ENCODE assay signal across 10 mouse cellular contexts in genomic region chr13:23515826-23516620, GRCm38 (mm10). TPM values are rescaled to one million over a fixed set of nuclear protein-coding genes. Genes with fewer than 3 reads are reported as not detected.
DNase-seq lines count a peak whose midpoint lies in the region; ATAC-seq and TF ChIP-seq lines count a peak whose summit lies in the region.
"Had no signal": no experiment of that assay in that cellular context is flagged by ENCODE, and none has a peak within 500 bp of the region (broad histone marks: within the 10 kb centered on the region; RNA-seq: fewer than 3 reads in every experiment).

No protein-coding gene starts in this region.

- H3K9ac ChIP-seq in limb, embryonic 11.5 days (ENCODE audit: low read length): no peak overlapping the region
- 0 out of 2 replicates have a peak overlapping the region, but pooled peaks have one; percentile 16 for H3K9ac ChIP-seq in neural tube, embryonic 14.5 days (replicated peaks; ENCODE audit: low read depth, low read length)

- no peaks in the 10 kb centered on the region for H3K9me3 ChIP-seq in limb, embryonic 11.5 days (ENCODE audit: control insufficient read depth, low read length)
- H3K9me3 ChIP-seq in neural tube, embryonic 14.5 days (ENCODE audit: control insufficient read depth, low read length): no peaks in the 10 kb centered on the region

- no peak for TF ChIP-seq CTCF in left cerebral cortex, adult 2 months (IDR thresholded peaks at IDR 0.05)
- no peak for TF ChIP-seq CTCF in embryonic fibroblast, embryonic 13.5 days (IDR thresholded peaks at IDR 0.05; ENCODE audit: borderline replicate concordance, insufficient read depth, low read length)

- H3K4me3 ChIP-seq in left cerebral cortex, adult 2 months: peak overlapping the region; percentile 64
- H3K4me3 ChIP-seq in embryonic fibroblast, embryonic 13.5 days (ENCODE audit: insufficient read depth, low read length): peak overlapping the region; percentile 39
- peak overlapping the region; percentile 25; the same call in 1 of the 2 replicates for H3K4me3 ChIP-seq in limb, embryonic 11.5 days (ENCODE audit: low read depth, low read length)
- peak overlapping the region; percentile 39 for H3K4me3 ChIP-seq in neural tube, embryonic 14.5 days (ENCODE audit: low read depth, low read length)

- no peak for DNase-seq in left cerebral cortex, adult 2 months (ENCODE audit: extremely low spot score in 1 of 2, low spot score in 2 of 2)
- DNase-seq in left cerebral cortex, adult 11 months (ENCODE audit: low spot score): no peak
- peak; percentile 45 for DNase-seq in limb, embryonic 11.5 days (ENCODE audit: low spot score)
- no peak for DNase-seq in urinary bladder, postnatal 25 days (ENCODE audit: low spot score)
- no peak for DNase-seq in kidney, postnatal 36 days
- DNase-seq in left cerebral cortex, adult 8-10 months (ENCODE audit: low spot score in 2 of 2): no peak
- DNase-seq: adrenal gland, postnatal 14 days; gastrocnemius, postnatal 25 days had no signal

- H3K4me1 ChIP-seq in embryonic fibroblast, embryonic 13.5 days (ENCODE audit: control insufficient read depth, insufficient read depth, low read length): no peaks in the 10 kb centered on the region; the same call in 1 of the 2 replicates
- no peaks in the 10 kb centered on the region for H3K4me1 ChIP-seq in limb, embryonic 11.5 days (ENCODE audit: control insufficient read depth, insufficient read depth, low read length)
- peaks cover 4% of the 10 kb centered on the region; the same call in 1 of the 2 replicates for H3K4me1 ChIP-seq in neural tube, embryonic 14.5 days (ENCODE audit: control insufficient read depth, insufficient read depth, low read length)

- no peaks in the 10 kb centered on the region for H3K27me3 ChIP-seq in limb, embryonic 11.5 days (ENCODE audit: control insufficient read depth, insufficient read depth, low read length)
- H3K27me3 ChIP-seq in neural tube, embryonic 14.5 days (ENCODE audit: control insufficient read depth, insufficient read depth, low read length): no peaks in the 10 kb centered on the region

- peak overlapping the region; percentile 45 for H3K4me2 ChIP-seq in limb, embryonic 11.5 days (ENCODE audit: low read depth, severe bottlenecking)
- peak overlapping the region; percentile 60 for H3K4me2 ChIP-seq in neural tube, embryonic 14.5 days (ENCODE audit: low read depth, low read length)

- no peaks in the 10 kb centered on the region for H3K36me3 ChIP-seq in limb, embryonic 11.5 days (ENCODE audit: control insufficient read depth, insufficient read depth, low read length)
- no peaks in the 10 kb centered on the region for H3K36me3 ChIP-seq in neural tube, embryonic 14.5 days (ENCODE audit: control insufficient read depth, insufficient read depth, low read length)

- WGBS in limb, embryonic 11.5 days: 55% methylated on average over 15 of the region's 15 CpGs
- WGBS in neural tube, embryonic 14.5 days: 55% methylated on average over 15 of the region's 15 CpGs

- no peak overlapping the region for H3K27ac ChIP-seq in left cerebral cortex, adult 2 months
- no peak overlapping the region for H3K27ac ChIP-seq in embryonic fibroblast, embryonic 13.5 days (ENCODE audit: insufficient read depth, low read length)
- no peak overlapping the region for H3K27ac ChIP-seq in limb, embryonic 11.5 days (replicated peaks; ENCODE audit: low read depth, low read length)
- no peak overlapping the region for H3K27ac ChIP-seq in neural tube, embryonic 14.5 days (ENCODE audit: low read depth, low read length)

- intact Hi-C loops in left cerebral cortex, adult 2 months (cut with DNase I): loop anchor here (2.0 to 5.0 kb wide), 5 partner anchors 15 to 1489 kb away; partner anchors contain the start of gene Btn1a1

- no peak for TF ChIP-seq POLR2A in embryonic fibroblast, embryonic 13.5 days (IDR thresholded peaks at IDR 0.05; ENCODE audit: low read depth, low read length)

- no peak for ATAC-seq in limb, embryonic 11.5 days (ENCODE audit: insufficient number of reproducible peaks, low FRiP score, low TSS enrichment, low read depth)
- no peak for ATAC-seq in neural tube, embryonic 14.5 days (ENCODE audit: low read depth)

RNA-seq across cellular contexts. Expression of gene Hist1h4h, which starts 14.8 kb away (rescaled TPM):
- total RNA-seq in left cerebral cortex, adult 2 months (2021): 100 to 1,000 TPM; 289 to 340 TPM
- 8.1 and 10.5 TPM in 2 replicates for polyA plus RNA-seq in embryonic fibroblast, embryonic 13.5 days (2011; ENCODE audit: insufficient read length, low read depth, missing spikeins)
- 4.0 and 5.6 TPM in 2 replicates for polyA plus RNA-seq in limb, embryonic 11.5 days (2014; fragmentation: Nextera tagmentation; extraction: Ambion mirVana)
- 1.7 and 2.1 TPM in 2 replicates for polyA plus RNA-seq in neural tube, embryonic 14.5 days (2014; fragmentation: Nextera tagmentation; extraction: Ambion mirVana)
- 100 to 1,000 TPM; 263 to 358 (median 294) TPM for total RNA-seq in left cerebral cortex, adult 8-10 months (2022)

RNA-seq across cellular contexts. Expression of gene Hist1h2af, which starts 17.7 kb away (rescaled TPM):
- 1 to 10 TPM; 2.4 to 4.4 TPM for total RNA-seq in left cerebral cortex, adult 2 months (2021)
- 12.7 and 20.4 TPM in 2 replicates for polyA plus RNA-seq in embryonic fibroblast, embryonic 13.5 days (2011; ENCODE audit: insufficient read length, low read depth, missing spikeins)
- 5.1 and 7.9 TPM in 2 replicates for polyA plus RNA-seq in limb, embryonic 11.5 days (2014; fragmentation: Nextera tagmentation; extraction: Ambion mirVana)
- polyA plus RNA-seq in neural tube, embryonic 14.5 days (2014; fragmentation: Nextera tagmentation; extraction: Ambion mirVana): not detected in 2 replicates
- 10 to 100 TPM in 1 of 4 experiments, 1 to 10 TPM in 2, not detected in 1; 1.7 to 10.6 (median 3.0) TPM for total RNA-seq in left cerebral cortex, adult 8-10 months (2022)

RNA-seq across cellular contexts. Expression of gene Hist1h3g, which starts 19.2 kb away (rescaled TPM):
- 1 to 10 TPM; 2.6 to 5.1 TPM for total RNA-seq in left cerebral cortex, adult 2 months (2021)
- 5.7 TPM in 1 of 2 replicates, not detected in the other for polyA plus RNA-seq in embryonic fibroblast, embryonic 13.5 days (2011; ENCODE audit: insufficient read length, low read depth, missing spikeins)
- 7.0 and 9.4 TPM in 2 replicates for polyA plus RNA-seq in limb, embryonic 11.5 days (2014; fragmentation: Nextera tagmentation; extraction: Ambion mirVana)
- polyA plus RNA-seq in neural tube, embryonic 14.5 days (2014; fragmentation: Nextera tagmentation; extraction: Ambion mirVana): 0.72 TPM in 1 of 2 replicates, not detected in the other
- total RNA-seq in left cerebral cortex, adult 8-10 months (2022): 1 to 10 TPM; 3.7 to 6.0 (median 4.2) TPM

RNA-seq across cellular contexts. Expression of gene Hist1h2bh, which starts 27.2 kb away (rescaled TPM):
- total RNA-seq in left cerebral cortex, adult 2 months (2021): under 1 TPM; 0.61 TPM
- polyA plus RNA-seq in embryonic fibroblast, embryonic 13.5 days (2011; ENCODE audit: insufficient read length, low read depth, missing spikeins): 1.8 and 4.0 TPM in 2 replicates
- 0.79 and 1.0 TPM in 2 replicates for polyA plus RNA-seq in limb, embryonic 11.5 days (2014; fragmentation: Nextera tagmentation; extraction: Ambion mirVana)
- polyA plus RNA-seq in neural tube, embryonic 14.5 days (2014; fragmentation: Nextera tagmentation; extraction: Ambion mirVana): 0.33 TPM in 1 of 2 replicates, not detected in the other
- total RNA-seq in left cerebral cortex, adult 8-10 months (2022): 1 to 10 TPM in 2 of 4 experiments, under 1 TPM in 2; 0.84 to 1.6 (median 0.98) TPM

RNA-seq across cellular contexts. Expression of gene Btn2a2, which starts 27.4 kb away (rescaled TPM):
- total RNA-seq in left cerebral cortex, adult 2 months (2021): 1 to 10 TPM in 1 of 2 experiments, under 1 TPM in 1; 0.65 to 1.4 TPM
- polyA plus RNA-seq in embryonic fibroblast, embryonic 13.5 days (2011; ENCODE audit: insufficient read length, low read depth, missing spikeins): not detected in 2 replicates
- 1.3 and 2.2 TPM in 2 replicates for polyA plus RNA-seq in limb, embryonic 11.5 days (2014; fragmentation: Nextera tagmentation; extraction: Ambion mirVana)
- not detected in 2 replicates for polyA plus RNA-seq in neural tube, embryonic 14.5 days (2014; fragmentation: Nextera tagmentation; extraction: Ambion mirVana)
- 1 to 10 TPM in 2 of 4 experiments, under 1 TPM in 2; 0.63 to 1.1 (median 0.99) TPM for total RNA-seq in left cerebral cortex, adult 8-10 months (2022)
- total RNA-seq: adrenal gland, postnatal 14 days; gastrocnemius, postnatal 25 days had no signal
